Mouse (Mus musculus): ENCODE data around the gene Def6. TPM values are rescaled to one million over a fixed set of nuclear protein-coding genes. Genes with fewer than 3 reads are reported as not detected.

The Def6 gene
- total and polyA plus RNA-seq, 3 experiments: 31.3 to 81.8 (median 53.6) TPM

DNA sequence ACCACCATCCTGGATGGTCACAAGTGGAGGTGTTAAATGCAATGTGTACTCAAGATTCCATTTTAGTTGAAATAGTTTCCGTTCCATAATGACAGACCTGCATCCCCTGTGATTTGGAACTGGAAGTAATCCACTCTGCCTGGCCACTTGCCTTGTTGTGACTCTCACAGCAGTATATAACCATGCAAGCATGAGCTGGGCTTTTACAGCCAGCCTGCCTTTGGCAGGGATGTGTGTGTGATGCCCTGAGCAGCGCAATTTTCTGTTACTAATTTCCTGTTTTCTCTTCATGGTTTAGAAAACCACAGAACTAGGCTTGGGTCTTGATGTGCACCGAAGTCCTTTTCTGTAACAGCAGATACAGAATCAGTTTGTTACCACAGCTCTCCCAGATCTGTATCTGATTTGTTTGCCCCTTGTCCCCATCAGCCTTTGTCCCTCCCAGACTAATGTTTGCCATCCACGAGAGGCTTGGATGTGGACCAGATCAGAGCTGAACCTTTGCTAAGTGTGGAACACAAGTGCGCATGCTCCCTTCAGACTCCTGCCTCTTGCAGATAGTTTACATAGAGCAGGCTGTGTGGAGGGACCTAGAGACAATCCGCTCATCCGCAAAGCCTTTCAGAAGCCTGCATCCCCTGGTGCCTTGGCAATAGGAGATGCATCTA is 22.5 kb upstream of the Def6 start:
- TF ChIP-seq ZC3H11A (IDR thresholded peaks at IDR 0.05; ENCODE audit: low read depth, low read length) (no peak), MEF2A (IDR thresholded peaks at IDR 0.05; ENCODE audit: borderline replicate concordance, low read depth, low read length) (no peak), JUND (conservative IDR thresholded peaks at IDR 0.05; ENCODE audit: low read depth, low read length) (no peak), ZNF384 (IDR thresholded peaks at IDR 0.05; ENCODE audit: low read depth, low read length) (no peak), TCF12 (IDR thresholded peaks at IDR 0.05; ENCODE audit: low read depth, low read length) (no peak), ELF1 (IDR thresholded peaks at IDR 0.05; ENCODE audit: low read depth, low read length) (no peak), SIN3A (IDR thresholded peaks at IDR 0.05; ENCODE audit: low read length) (no peak), HCFC1 (IDR thresholded peaks at IDR 0.05; ENCODE audit: low read depth, low read length) (no peak), ETS1 (conservative IDR thresholded peaks at IDR 0.05; ENCODE audit: low read depth, low read length) (no peak), SMC3 (IDR thresholded peaks at IDR 0.05; ENCODE audit: low read depth, low read length) (no peak), MYC (IDR thresholded peaks at IDR 0.05; ENCODE audit: low read depth, low read length) (no peak), POLR2A (IDR thresholded peaks at IDR 0.05; ENCODE audit: low read depth, low read length) (no peak), ZKSCAN1 (IDR thresholded peaks at IDR 0.05; ENCODE audit: borderline replicate concordance, low read depth, low read length) (no peak), JUN (IDR thresholded peaks at IDR 0.05; ENCODE audit: insufficient read depth, low read depth, low read length) (no peak), CHD1 (IDR thresholded peaks at IDR 0.05; ENCODE audit: low read depth, low read length) (no peak)
- Histone ChIP-seq H3K4me2 (ENCODE audit: insufficient read depth, low read depth, poor library complexity, severe bottlenecking) (no peak overlapping the region), H3K9ac (ENCODE audit: insufficient read depth, low read depth) (no peak overlapping the region), H3K4me3 (replicated peaks in 1 of 3; ENCODE audit: low read depth in 2 of 3, low read length in 2 of 3, poor library complexity in 1 of 3) (no peak overlapping the region), H3K4me1 (ENCODE audit: control insufficient read depth in 1 of 2, insufficient read depth in 2 of 2) (peaks cover 13 to 48% of the 10 kb centered on the region in 2 experiments; a peak in 3 of 4 replicates), H3K9me3 (replicated peaks; ENCODE audit: low read length) (no peaks in the 10 kb centered on the region), H3K27ac (ENCODE audit: insufficient read depth, low read depth) (no peak overlapping the region), H3K27me3 (replicated peaks) (no peaks in the 10 kb centered on the region), H3K79me2 (replicated peaks; ENCODE audit: control insufficient read depth, extremely low read depth, insufficient read depth, poor library complexity, severe bottlenecking) (no peaks in the 10 kb centered on the region), H3K36me3 (replicated peaks in 1 of 2; ENCODE audit: control insufficient read depth in 1 of 2, insufficient read depth in 1 of 2, low read length in 1 of 2) (peaks cover 0 to 24% of the 10 kb centered on the region in 2 experiments)
- dilution Hi-C loops (cut with MboI; ENCODE audit: extremely low pct_ligation_motif_present, extremely low pct_unique_long_range_greater_than_20kb, low sequenced_read_pairs) (no loop called here), in situ Hi-C loops (cut with MboI; ENCODE audit: low pct_ligation_motif_present, low pct_unique_long_range_greater_than_20kb, low sequenced_read_pairs) (no loop called here)
- DNase-seq (ENCODE audit: extremely low read depth): no peak

DNA sequence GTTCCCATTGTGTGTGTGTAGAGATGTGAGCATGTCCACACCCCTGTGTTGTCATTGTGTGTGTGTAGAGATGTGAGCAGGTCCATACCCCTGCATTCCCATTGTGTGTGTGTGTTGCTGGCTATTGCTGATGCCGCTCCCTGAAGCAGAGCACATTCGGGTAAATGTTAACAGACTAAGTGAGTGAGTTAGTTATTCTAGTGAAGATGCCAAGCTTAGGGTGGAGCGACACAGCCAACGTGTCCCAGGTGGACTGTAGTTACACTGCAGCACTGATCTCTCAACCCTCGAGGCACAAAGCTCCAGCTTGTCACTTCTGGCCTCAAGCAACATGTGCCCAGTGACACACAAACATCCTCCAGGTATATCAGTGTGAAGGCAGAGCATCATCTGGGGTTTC is 19.3 kb upstream of the Def6 start:
- DNase-seq (ENCODE audit: extremely low read depth): no peak
- Histone ChIP-seq H3K9me3 (replicated peaks; ENCODE audit: low read length) (peaks cover 8% of the 10 kb centered on the region), H3K27ac (ENCODE audit: insufficient read depth, low read depth) (no peak overlapping the region), H3K4me3 (replicated peaks in 1 of 3; ENCODE audit: low read depth in 2 of 3, low read length in 2 of 3, poor library complexity in 1 of 3) (no peak overlapping the region), H3K79me2 (replicated peaks; ENCODE audit: control insufficient read depth, extremely low read depth, insufficient read depth, poor library complexity, severe bottlenecking) (no peaks in the 10 kb centered on the region), H3K27me3 (replicated peaks) (no peaks in the 10 kb centered on the region), H3K4me2 (ENCODE audit: insufficient read depth, low read depth, poor library complexity, severe bottlenecking) (no peak overlapping the region), H3K9ac (ENCODE audit: insufficient read depth, low read depth) (no peak overlapping the region), H3K4me1 (ENCODE audit: control insufficient read depth in 1 of 2, insufficient read depth in 2 of 2) (peaks cover 8 to 39% of the 10 kb centered on the region in 2 experiments), H3K36me3 (replicated peaks in 1 of 2; ENCODE audit: control insufficient read depth in 1 of 2, insufficient read depth in 1 of 2, low read length in 1 of 2) (peaks cover 9 to 41% of the 10 kb centered on the region in 2 experiments)
- TF ChIP-seq JUND (conservative IDR thresholded peaks at IDR 0.05; ENCODE audit: low read depth, low read length) (no peak), ZKSCAN1 (IDR thresholded peaks at IDR 0.05; ENCODE audit: borderline replicate concordance, low read depth, low read length) (no peak), RCOR1 (conservative IDR thresholded peaks at IDR 0.05; ENCODE audit: low read depth, low read length) (no peak), TCF12 (IDR thresholded peaks at IDR 0.05; ENCODE audit: low read depth, low read length) (no peak), ELF1 (IDR thresholded peaks at IDR 0.05; ENCODE audit: low read depth, low read length) (no peak), CHD2 (IDR thresholded peaks at IDR 0.05; ENCODE audit: low read length) (no peak), MEF2A (IDR thresholded peaks at IDR 0.05; ENCODE audit: borderline replicate concordance, low read depth, low read length) (no peak), NELFE (IDR thresholded peaks at IDR 0.05; ENCODE audit: low read depth, low read length) (no peak), CHD1 (IDR thresholded peaks at IDR 0.05; ENCODE audit: low read depth, low read length) (no peak), PAX5 (IDR thresholded peaks at IDR 0.05; ENCODE audit: low read length) (no peak), SIN3A (IDR thresholded peaks at IDR 0.05; ENCODE audit: low read length) (no peak), E2F4 (IDR thresholded peaks at IDR 0.05; ENCODE audit: insufficient replicate concordance, low read depth, low read length) (no peak), RAD21 (IDR thresholded peaks at IDR 0.05; ENCODE audit: low read depth, low read length) (no peak), MXI1 (IDR thresholded peaks at IDR 0.05; ENCODE audit: low read depth, low read length) (no peak), MAZ (IDR thresholded peaks at IDR 0.05; ENCODE audit: low read depth, low read length) (no peak), JUN (IDR thresholded peaks at IDR 0.05; ENCODE audit: insufficient read depth, low read depth, low read length) (no peak), HCFC1 (IDR thresholded peaks at IDR 0.05; ENCODE audit: low read depth, low read length) (no peak), EP300 (IDR thresholded peaks at IDR 0.05; ENCODE audit: low read length) (no peak), POLR2A (IDR thresholded peaks at IDR 0.05; ENCODE audit: low read depth, low read length) (no peak)
- in situ Hi-C loops (cut with MboI; ENCODE audit: low pct_ligation_motif_present, low pct_unique_long_range_greater_than_20kb, low sequenced_read_pairs) (no loop called here), dilution Hi-C loops (cut with MboI; ENCODE audit: extremely low pct_ligation_motif_present, extremely low pct_unique_long_range_greater_than_20kb, low sequenced_read_pairs) (no loop called here)
